Mouse (Mus musculus) spleen, embryonic (tissue): ENCODE measurements at regions not wholly inside any gene's neighbourhood (a gene's known extent, or its start where the extent isn't known, plus 50 kb on each side); places are given as distances from the start of the nearest gene placed in this dataset.

Experiments
- CTCF ChIA-PET: fragments of 350-600 bp; sonication (Branson Sonifier 250); formaldehyde crosslinking; loops from one replicate; lab custom pipeline; 2022; lab: Charles Lee

DNA sequence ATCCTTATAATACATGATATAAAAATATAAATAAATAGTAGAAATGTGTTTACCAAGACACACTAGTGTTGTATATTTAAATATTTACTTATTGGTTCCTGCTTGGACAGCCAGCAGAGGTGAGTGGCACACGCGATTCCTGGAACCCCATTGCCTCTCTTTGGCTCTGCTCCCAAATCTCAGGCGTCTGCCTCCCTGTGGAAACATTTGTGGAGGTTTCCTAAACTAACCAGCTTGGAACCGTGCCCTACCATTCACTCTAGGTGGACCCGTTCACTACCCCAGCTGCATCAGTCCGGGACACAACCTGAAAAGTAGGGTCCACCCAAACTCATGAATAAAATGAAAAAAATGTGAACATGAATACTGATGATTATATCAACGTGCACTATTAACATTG is 404.0 kb upstream of the Defb41 start:
- CTCF ChIA-PET = no interaction called here

GRCm38 (mm10) chr1:18668265-18668664 is 403.3 kb upstream of the Defb41 start:
- CTCF ChIA-PET = no interaction called here

DNA sequence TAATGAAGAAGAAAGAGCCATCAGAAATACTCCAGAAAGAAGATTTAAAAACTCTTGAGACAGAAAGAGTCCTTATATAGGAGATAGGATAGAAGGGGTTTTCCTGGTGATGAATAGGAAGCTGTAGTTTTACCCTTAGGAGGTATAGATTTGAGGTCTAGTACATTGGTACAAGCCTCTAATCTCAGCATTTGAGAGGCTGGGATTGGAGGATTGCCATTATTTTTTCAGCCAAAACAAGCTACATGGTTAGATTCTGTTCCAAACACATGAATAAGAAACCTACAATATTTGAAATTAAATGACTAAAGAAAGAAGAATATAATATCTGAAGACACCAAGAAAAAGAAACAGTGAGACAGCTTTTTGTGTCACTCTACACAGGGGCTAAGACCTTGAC is 375.9 kb upstream of the Defb41 start:
- CTCF ChIA-PET = no interaction called here

- CTCF ChIA-PET = no interaction called here
Observed at GRCm38 (mm10) chr1:18639460-18640300, 374.7 kb upstream of the Defb41 start.

- CTCF ChIA-PET = no interaction called here
Observed at GRCm38 (mm10) chr1:18637334-18637733, 372.4 kb upstream of the Defb41 start.

- CTCF ChIA-PET = no interaction called here
Observed at GRCm38 (mm10) chr1:18610231-18610630, 345.3 kb upstream of the Defb41 start.

DNA sequence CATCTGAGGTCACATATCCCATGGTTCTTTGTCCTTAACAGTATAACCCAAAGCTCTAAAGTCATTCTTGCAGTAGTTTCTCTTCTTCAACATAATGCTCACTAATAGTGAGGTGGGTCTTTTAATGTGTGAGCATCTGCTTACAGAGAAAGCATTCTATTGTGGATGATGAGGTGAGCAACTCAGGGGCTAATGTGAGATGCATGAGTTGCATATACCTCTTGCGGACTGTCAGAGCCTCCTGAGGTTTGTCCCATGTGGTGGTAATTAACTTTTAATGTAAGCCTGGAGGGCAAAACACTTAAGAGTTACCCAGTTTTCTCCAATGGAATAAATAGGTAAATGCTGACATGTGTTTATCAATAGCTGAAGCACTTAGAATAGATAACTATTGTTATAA is 334.9 kb upstream of the Defb41 start:
- CTCF ChIA-PET = no interaction called here

DNA sequence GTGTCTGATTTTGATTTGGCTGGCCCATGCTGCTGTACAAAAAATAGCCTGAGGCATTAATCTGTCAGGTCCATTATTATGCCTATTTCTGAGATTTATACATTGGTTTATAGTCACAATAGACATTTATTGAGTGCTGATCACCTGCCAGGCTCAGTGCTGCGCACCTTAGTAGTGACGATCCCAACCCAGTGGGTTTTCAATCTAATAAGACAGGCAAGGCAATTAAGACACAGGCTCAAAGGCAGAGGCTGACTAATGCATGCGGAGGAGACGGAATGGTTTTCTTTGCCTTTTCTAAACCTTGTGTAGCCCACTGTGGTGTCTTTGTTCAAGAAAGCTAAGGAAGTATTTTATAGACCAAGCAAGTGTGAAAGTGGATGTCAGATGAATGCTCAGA is 334.0 kb upstream of the Defb41 start:
- CTCF ChIA-PET = interaction anchor here (0.7 kb wide), 1 partner anchor 145 kb away, joined by 3 read pairs; no protein-coding TSS in a partner anchor

- CTCF ChIA-PET = no interaction called here
Observed at GRCm38 (mm10) chr1:18583358-18584128, 318.6 kb upstream of the Defb41 start.

DNA sequence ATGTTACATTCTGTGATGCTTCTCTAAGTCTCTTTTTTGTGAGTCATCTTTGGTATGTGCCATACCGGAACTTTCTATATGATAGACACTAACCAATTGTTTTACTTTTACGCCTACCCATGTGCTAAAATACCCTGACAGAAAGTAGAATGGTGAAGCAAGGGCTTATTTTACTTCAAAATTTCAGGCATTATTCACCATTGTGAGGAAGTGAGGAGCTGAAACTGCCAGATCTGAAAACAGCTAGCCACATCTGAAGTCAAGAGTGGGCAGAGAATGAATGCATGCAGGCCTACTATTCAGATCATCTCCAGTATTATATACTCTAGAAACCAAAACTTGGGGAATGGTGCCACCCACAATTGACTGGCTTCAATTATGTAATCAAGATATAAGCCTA is 313.7 kb upstream of the Defb41 start:
- CTCF ChIA-PET = no interaction called here

GRCm38 (mm10) chr1:18567086-18567485 is 302.1 kb upstream of the Defb41 start:
- CTCF ChIA-PET = no interaction called here

- CTCF ChIA-PET = no interaction called here
Observed at GRCm38 (mm10) chr1:18551211-18551610, 286.3 kb upstream of the Defb41 start.

- CTCF ChIA-PET = no interaction called here
Observed at GRCm38 (mm10) chr1:18531702-18532101, 266.8 kb upstream of the Defb41 start.

DNA sequence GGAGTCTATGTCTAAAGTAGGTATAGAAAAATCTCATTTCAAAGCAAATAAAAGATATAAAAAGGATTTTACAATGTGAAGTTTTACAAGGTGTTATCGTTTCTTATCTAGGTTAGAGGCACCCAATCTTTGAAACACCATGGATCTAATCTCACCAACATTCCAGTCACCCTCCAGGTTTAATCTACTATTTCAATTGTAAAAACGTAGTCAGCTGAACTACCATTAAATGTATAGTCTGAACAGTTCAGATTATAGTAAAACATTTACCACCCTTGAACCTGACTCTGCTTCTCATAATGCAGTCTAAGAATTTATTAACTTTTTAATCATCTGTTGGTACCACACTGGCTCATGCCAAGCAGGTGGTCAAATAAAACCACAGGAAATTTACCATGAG is 259.5 kb upstream of the Defb41 start:
- CTCF ChIA-PET = no interaction called here

GRCm38 (mm10) chr1:18522902-18523301 is 258.0 kb upstream of the Defb41 start:
- CTCF ChIA-PET = interaction anchor here (0.6 kb wide), 1 partner anchor 66 kb away, joined by 3 read pairs; no protein-coding TSS in a partner anchor

DNA sequence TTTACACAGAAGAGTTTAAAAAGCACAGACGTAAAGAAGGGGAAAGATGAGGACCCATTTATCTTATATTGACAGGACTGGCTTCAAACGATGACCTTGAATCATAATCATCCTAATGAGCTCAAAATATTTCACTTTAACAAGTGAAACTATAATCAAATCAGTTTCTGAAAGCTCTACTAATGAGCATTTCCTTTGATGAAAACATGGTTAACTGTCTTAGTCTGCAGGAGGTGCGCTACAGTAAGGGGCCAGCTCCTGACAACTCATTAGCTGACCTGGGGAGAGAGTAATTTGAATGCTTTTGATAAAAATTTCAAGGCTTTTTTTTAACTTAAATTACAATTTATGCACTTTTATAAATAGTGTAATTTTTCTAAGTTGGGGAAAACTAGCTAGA is 247.8 kb upstream of the Defb41 start:
- CTCF ChIA-PET = no interaction called here

GRCm38 (mm10) chr1:18498556-18498955 is 233.6 kb upstream of the Defb41 start:
- CTCF ChIA-PET = no interaction called here

DNA sequence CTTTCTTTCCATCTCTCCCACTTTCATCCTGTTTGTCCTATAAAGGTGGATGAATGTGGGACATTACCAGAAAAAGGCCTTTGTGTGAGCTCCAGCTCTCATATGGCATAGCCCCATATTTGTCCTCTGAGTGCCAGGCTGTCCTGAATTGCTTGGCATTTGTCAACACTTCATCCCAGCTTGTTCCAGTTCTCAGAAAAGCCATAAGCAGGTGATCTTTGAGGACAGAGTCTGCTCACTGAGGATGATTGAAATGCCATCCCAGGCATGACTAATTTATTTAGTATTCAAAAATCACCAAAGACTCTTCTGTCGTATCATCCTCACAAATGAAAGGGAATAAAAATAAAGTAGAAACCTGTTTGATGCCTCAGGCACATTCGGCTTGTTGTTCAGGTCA is 203.6 kb upstream of the Defb41 start:
- CTCF ChIA-PET = no interaction called here

DNA sequence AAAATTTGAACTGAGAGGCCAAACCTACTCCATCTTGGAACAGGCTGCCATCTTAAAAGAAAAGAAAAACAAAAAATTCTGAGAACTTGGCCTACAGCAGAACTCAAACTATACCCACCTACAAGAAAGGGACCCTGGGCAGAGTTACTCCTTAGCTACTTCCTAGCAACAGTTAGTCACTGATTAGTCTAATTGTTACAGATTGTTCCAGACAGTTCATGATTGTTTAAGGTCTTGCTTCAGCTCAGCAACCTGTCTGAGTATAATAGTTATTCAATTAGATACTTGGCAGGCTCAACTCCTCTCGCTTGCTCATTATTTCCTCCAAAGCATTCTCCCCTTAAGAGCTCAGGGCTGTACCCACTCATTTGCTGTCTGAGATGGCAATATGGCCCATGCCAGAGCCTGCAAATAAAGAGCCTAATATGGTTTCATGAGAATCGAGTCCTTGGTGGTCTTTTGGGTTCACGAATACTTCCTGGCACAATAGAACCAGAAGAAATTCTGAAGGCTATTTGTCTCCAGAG is 200.4 kb upstream of the Defb41 start:
- CTCF ChIA-PET = no interaction called here

GRCm38 (mm10) chr1:18463218-18463617 is 198.3 kb upstream of the Defb41 start:
- CTCF ChIA-PET = no interaction called here

DNA sequence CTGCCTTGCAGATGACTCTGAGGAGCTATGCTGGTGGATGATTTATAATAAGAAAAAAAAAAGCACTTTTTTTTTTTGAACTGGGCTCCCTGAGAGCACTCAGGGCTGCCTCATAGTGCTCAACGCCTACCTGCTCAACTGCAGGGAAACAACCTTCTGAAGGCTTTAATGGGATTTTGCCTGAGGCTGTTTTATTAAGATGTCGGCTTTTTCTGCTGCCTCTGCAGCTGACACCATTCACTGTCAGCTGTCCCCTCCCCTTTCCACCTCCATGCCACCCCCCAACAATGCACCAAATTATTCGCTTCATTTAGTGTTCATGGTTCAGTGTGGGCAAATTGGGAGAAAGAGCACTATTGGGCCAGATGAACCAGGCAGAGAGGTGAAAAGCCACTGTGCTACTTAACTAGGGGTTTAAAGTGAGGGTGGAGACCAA is 151.4 kb upstream of the Defb41 start:
- CTCF ChIA-PET = no interaction called here

- CTCF ChIA-PET = no interaction called here
Observed at GRCm38 (mm10) chr1:18415879-18416278, 150.9 kb upstream of the Defb41 start.

GRCm38 (mm10) chr1:18412746-18413145 is 147.8 kb upstream of the Defb41 start:
- CTCF ChIA-PET = no interaction called here
